Mouse (Mus musculus): ENCODE results near the gene Hspb6.

DNA sequence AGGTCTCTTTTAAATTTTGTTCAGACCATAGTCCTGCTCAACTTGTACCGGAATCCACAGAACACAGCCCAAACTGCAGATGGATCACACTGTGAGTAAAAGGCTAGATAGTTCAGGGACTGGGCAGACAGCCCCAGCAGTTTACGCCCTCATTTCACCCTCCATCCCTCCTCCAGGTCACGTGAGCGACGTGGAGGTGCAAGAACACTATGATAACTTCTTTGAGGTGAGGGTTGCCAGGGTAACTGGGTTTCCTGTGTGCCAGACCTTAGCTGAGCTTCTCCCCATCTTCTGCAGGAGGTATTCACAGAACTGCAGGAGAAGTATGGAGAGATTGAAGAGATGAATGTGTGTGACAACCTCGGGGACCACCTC lies 11.9 kb downstream of the Hspb6 start:
- TF ChIP-seq CTCF (IDR thresholded peaks at IDR 0.05; ENCODE audit: control insufficient read depth, insufficient read depth, insufficient replicate concordance, low read depth, low read length), result no peak
- no peak for TF ChIP-seq POLR2A (IDR thresholded peaks at IDR 0.05; ENCODE audit: control insufficient read depth, low read depth, low read length)

All from testis, adult 2 months (tissue).